11 mouse cellular contexts compared by ENCODE assay signal in genomic region chr14:77546531-77547274, GRCm38 (mm10).
DNase-seq lines count a peak whose midpoint lies in the region; ATAC-seq lines count a peak whose summit lies in the region.
"Had no signal": no experiment of that assay in that cellular context is flagged by ENCODE, and none has a peak within 500 bp of the region (broad histone marks: within the 10 kb centered on the region; RNA-seq: fewer than 3 reads in every experiment).

No protein-coding gene starts in this region.

- no peak overlapping the region for H3K9ac ChIP-seq in hindbrain, embryonic 16.5 days (ENCODE audit: low read depth, low read length)
- H3K9ac ChIP-seq: liver, embryonic 14.5 days had no signal

- H3K36me3 ChIP-seq in hindbrain, embryonic 16.5 days (ENCODE audit: control insufficient read depth, insufficient read depth, low read length), result no peaks in the 10 kb centered on the region

- no peaks in the 10 kb centered on the region for H3K4me1 ChIP-seq in hindbrain, embryonic 16.5 days (ENCODE audit: control insufficient read depth, insufficient read depth, low read depth, low read length)

- H3K27me3 ChIP-seq in hindbrain, embryonic 16.5 days (replicated peaks; ENCODE audit: control insufficient read depth, insufficient read depth, low read length), result no peaks in the 10 kb centered on the region

- ATAC-seq in megakaryocyte progenitor cell, adult 5-6 weeks (replicated peaks; ENCODE audit: poor library complexity), result peak; percentile 83
- no peak for ATAC-seq in hindbrain, embryonic 16.5 days
- ATAC-seq: activated CD4-positive, CD25-positive, alpha-beta regulatory T cell, adult 4 months had no signal

- DNase-seq in heart, adult 11 months, result peak; percentile 81
- no peak for DNase-seq in heart, postnatal 4 days
- DNase-seq in lung, postnatal 36 days, result peak; percentile 7
- no peak for DNase-seq in lung, adult 18-20 months
- peak; percentile 53 to 55 for DNase-seq in cerebellum, adult 18-20 months
- DNase-seq in frontal cortex, postnatal 25 days (ENCODE audit: low spot score in 2 of 2), result no peak
- DNase-seq: embryo, embryonic 11 days had no signal

- no peak overlapping the region for H3K27ac ChIP-seq in hindbrain, embryonic 16.5 days (ENCODE audit: low read depth, low read length)
- H3K27ac ChIP-seq: liver, embryonic 14.5 days had no signal

- H3K4me3 ChIP-seq in hindbrain, embryonic 16.5 days (ENCODE audit: low read length), result no peak overlapping the region

- no peak overlapping the region for H3K4me2 ChIP-seq in hindbrain, embryonic 16.5 days (ENCODE audit: low read length)

- no peaks in the 10 kb centered on the region for H3K9me3 ChIP-seq in hindbrain, embryonic 16.5 days (ENCODE audit: control insufficient read depth, low read length)

- 84% methylated on average over 8 of the region's 8 CpGs for WGBS in hindbrain, embryonic 16.5 days

Comparison
In these comparisons a context has a peak if more than half of its experiments do, and no peak if none do; other contexts are left out.
1. DNase-seq: peak in heart, adult 11 months (single experiment), lung, postnatal 36 days (single experiment) and cerebellum, adult 18-20 months (2 of 2); none in heart, postnatal 4 days (single experiment), lung, adult 18-20 months (0 of 2) and frontal cortex, postnatal 25 days (0 of 2).